Mouse (Mus musculus): ENCODE data around the gene Zeb2.

Gene Zeb2

DNA sequence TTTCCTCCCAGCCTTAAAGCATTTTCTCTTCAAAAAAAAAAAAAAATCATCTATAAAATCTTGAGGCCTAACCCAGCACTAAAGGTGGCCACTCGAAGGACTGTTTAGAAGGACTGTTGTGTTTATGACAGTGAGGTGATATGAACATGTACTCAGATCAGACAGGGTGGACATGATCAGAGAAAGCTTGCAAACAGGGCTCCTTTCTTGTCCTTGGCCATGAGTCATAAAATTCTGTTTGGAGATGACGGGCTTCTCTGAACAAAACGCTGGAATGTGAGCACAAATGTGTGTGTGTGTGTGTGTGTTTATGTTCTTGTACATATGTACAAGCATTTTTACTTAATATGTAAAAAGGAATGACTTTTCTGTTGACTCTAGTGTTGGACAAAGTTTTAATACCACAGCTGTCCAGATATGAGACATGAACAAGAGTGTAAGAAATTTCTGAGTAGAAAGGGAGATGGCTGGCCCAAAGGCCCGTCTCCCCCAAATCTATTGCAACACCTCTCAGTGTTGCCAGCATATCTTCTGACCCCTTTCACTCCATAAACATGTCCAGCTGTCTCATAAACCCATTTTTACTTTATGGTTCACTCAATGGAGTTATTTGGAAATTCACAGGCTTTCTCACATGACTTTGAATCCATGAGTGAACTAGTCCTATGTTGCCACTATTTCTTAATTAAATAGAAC lies 13.4 kb upstream of the Zeb2 start:
- Histone ChIP-seq H3K27me3 (ENCODE audit: insufficient read depth, low read length) (no peaks in the 10 kb centered on the region), H3K9me3 (ENCODE audit: low read length) (no peaks in the 10 kb centered on the region), H3K36me3 (ENCODE audit: insufficient read depth, low read length) (no peaks in the 10 kb centered on the region), H3K4me3 (replicated peaks; ENCODE audit: low read length) (no peak overlapping the region), H3K4me1 (replicated peaks; ENCODE audit: low read depth, low read length) (no peaks in the 10 kb centered on the region)
- TF ChIP-seq NANOG (IDR thresholded peaks at IDR 0.05; ENCODE audit: borderline replicate concordance, low read length) (no peak), POU5F1 (IDR thresholded peaks at IDR 0.05; ENCODE audit: borderline replicate concordance, low read length) (no peak), CTCF (conservative IDR thresholded peaks at IDR 0.05; ENCODE audit: low read length) (no peak)

DNA sequence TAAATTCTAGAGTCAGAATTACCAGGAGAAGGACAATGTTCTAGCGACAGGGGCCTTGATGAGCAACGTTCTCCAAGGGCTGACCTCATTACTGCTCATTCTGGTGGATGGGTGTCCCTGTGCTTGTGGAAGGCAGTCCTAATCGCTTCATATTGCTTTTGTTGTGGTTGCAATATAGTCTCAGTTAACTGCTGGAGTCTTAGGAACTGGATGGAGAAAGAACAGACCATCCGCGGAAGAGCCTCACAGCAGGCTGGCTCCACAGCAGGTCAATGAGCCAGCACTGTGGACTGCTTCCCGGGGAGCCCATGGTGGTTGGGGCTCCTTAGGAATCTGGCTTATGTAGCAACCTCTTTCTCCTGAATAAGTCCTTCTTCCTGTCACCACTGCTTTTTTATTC lies 12.4 kb upstream of the Zeb2 start:
- no peaks in the 10 kb centered on the region for H3K36me3 ChIP-seq (ENCODE audit: insufficient read depth, low read length)
- H3K4me3 ChIP-seq (replicated peaks; ENCODE audit: low read length), result no peak overlapping the region
- H3K27me3 ChIP-seq (ENCODE audit: insufficient read depth, low read length), result 0 out of 2 replicates have a peak, but pooled peaks cover under 1% of the 10 kb centered on the region
- H3K4me1 ChIP-seq (replicated peaks; ENCODE audit: low read depth, low read length), result no peaks in the 10 kb centered on the region
- no peaks in the 10 kb centered on the region for H3K9me3 ChIP-seq (ENCODE audit: low read length)
- TF ChIP-seq NANOG (IDR thresholded peaks at IDR 0.05; ENCODE audit: borderline replicate concordance, low read length) (no peak), POU5F1 (IDR thresholded peaks at IDR 0.05; ENCODE audit: borderline replicate concordance, low read length) (no peak), CTCF (conservative IDR thresholded peaks at IDR 0.05; ENCODE audit: low read length) (no peak)

DNA sequence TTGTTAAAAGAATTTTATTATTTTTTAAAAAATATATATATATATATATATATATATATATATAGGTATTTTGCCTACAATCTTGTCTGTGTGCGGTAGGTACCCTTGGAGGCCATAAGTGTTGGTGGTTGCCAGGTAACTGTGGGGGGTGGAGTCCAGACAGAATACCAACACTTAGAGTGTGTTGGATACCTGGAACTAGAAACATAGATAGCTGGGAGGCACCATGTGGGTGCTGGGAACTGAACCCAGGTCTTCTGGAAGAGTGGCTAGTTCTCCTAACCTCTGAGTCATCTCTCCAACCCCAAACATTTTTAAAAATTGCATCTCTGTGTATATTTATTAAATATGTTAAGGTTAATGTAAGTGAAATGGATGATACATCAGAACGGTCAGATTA lies 11.5 kb upstream of the Zeb2 start:
- no peak overlapping the region for H3K4me3 ChIP-seq (replicated peaks; ENCODE audit: low read length)
- H3K36me3 ChIP-seq (ENCODE audit: insufficient read depth, low read length), result no peaks in the 10 kb centered on the region
- H3K9me3 ChIP-seq (ENCODE audit: low read length), result no peaks in the 10 kb centered on the region
- peaks cover 4% of the 10 kb centered on the region; the same call in 1 of the 2 replicates for H3K27me3 ChIP-seq (ENCODE audit: insufficient read depth, low read length)
- no peaks in the 10 kb centered on the region for H3K4me1 ChIP-seq (replicated peaks; ENCODE audit: low read depth, low read length)
- TF ChIP-seq NANOG (IDR thresholded peaks at IDR 0.05; ENCODE audit: borderline replicate concordance, low read length), result no peak
- no peak for TF ChIP-seq CTCF (conservative IDR thresholded peaks at IDR 0.05; ENCODE audit: low read length)
- TF ChIP-seq POU5F1 (IDR thresholded peaks at IDR 0.05; ENCODE audit: borderline replicate concordance, low read length), result no peak

DNA sequence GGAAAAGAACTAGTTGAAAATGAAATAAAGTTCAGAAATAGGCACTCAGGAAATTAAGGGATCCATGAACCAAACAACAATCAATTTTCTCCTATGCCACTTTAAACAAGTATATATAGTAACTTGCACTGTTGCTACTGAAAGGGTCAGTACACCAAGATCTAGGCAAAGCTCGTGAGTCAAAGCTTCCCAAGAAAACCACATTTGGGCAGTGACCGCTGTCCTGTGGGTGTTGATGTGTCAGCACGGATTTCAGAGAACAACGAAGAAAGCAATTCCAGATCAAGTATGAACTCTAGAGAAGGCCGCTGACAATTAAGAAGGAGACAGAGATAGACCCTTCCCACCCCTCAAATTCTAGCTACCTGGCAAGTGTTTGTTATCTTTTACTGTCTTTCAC lies 9.2 kb upstream of the Zeb2 start:
- Histone ChIP-seq H3K4me1 (replicated peaks; ENCODE audit: low read depth, low read length) (no peaks in the 10 kb centered on the region), H3K36me3 (ENCODE audit: insufficient read depth, low read length) (no peaks in the 10 kb centered on the region), H3K4me3 (replicated peaks; ENCODE audit: low read length) (no peak overlapping the region), H3K27me3 (ENCODE audit: insufficient read depth, low read length) (peaks cover 4% of the 10 kb centered on the region; the same call in 1 of the 2 replicates), H3K9me3 (ENCODE audit: low read length) (no peaks in the 10 kb centered on the region)
- TF ChIP-seq POU5F1 (IDR thresholded peaks at IDR 0.05; ENCODE audit: borderline replicate concordance, low read length) (no peak), NANOG (IDR thresholded peaks at IDR 0.05; ENCODE audit: borderline replicate concordance, low read length) (no peak), CTCF (conservative IDR thresholded peaks at IDR 0.05; ENCODE audit: low read length) (no peak)

DNA sequence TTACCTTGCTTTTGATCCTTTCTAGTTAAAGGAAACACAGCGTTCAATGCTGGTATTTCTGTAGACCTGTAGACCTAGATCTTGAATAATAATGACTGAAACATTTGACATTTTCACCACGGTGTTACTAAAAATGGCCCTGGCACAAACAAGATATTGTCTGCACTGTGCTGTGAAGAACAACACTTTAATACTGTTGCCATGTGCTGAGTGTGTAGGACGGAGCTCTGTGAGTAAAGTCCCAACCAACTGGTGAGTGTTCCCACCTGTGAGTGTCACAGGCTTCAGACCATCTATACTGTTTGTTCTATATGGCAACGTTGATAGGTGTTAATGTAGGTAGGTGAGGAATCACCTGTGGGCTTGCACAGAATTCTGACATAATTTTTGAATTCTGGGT lies 8.0 kb upstream of the Zeb2 start:
- TF ChIP-seq CTCF (conservative IDR thresholded peaks at IDR 0.05; ENCODE audit: low read length) (no peak), NANOG (IDR thresholded peaks at IDR 0.05; ENCODE audit: borderline replicate concordance, low read length) (no peak), POU5F1 (IDR thresholded peaks at IDR 0.05; ENCODE audit: borderline replicate concordance, low read length) (no peak)

DNA sequence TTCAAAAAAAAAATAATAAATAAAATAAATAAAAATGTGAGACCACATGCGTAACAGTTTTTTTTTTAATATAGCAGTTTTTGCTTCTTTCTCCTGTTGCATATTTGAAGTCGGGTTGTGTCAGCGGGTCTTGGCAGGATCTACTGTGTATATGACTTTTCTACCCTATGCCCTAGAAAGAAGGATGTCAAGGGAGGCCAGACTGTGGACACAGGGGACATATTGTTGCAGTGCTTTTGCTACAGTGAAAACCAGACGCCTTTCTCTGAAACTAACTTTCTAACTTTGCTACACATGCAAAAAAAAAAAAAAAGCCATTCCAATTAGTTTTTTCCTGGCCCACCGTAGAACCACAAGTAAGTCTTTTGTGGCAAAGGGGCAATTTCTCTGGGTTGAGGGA lies 6.3 kb upstream of the Zeb2 start:
- Histone ChIP-seq H3K9me3 (ENCODE audit: low read length) (no peaks in the 10 kb centered on the region), H3K27me3 (ENCODE audit: insufficient read depth, low read length) (peaks cover 4% of the 10 kb centered on the region; the same call in 1 of the 2 replicates), H3K36me3 (ENCODE audit: insufficient read depth, low read length) (no peaks in the 10 kb centered on the region), H3K4me1 (replicated peaks; ENCODE audit: low read depth, low read length) (no peaks in the 10 kb centered on the region), H3K4me3 (replicated peaks; ENCODE audit: low read length) (no peak overlapping the region)
- TF ChIP-seq POU5F1 (IDR thresholded peaks at IDR 0.05; ENCODE audit: borderline replicate concordance, low read length), result no peak

More for the DNA sequence above, 8.0 kb upstream of the Zeb2 start:
- H3K4me1 ChIP-seq (replicated peaks; ENCODE audit: low read depth, low read length), result no peaks in the 10 kb centered on the region
- H3K27me3 ChIP-seq (ENCODE audit: insufficient read depth, low read length), result peaks cover 4% of the 10 kb centered on the region; the same call in 1 of the 2 replicates
- no peaks in the 10 kb centered on the region for H3K36me3 ChIP-seq (ENCODE audit: insufficient read depth, low read length)
- no peaks in the 10 kb centered on the region for H3K9me3 ChIP-seq (ENCODE audit: low read length)
- H3K4me3 ChIP-seq (replicated peaks; ENCODE audit: low read length), result no peak overlapping the region

DNA sequence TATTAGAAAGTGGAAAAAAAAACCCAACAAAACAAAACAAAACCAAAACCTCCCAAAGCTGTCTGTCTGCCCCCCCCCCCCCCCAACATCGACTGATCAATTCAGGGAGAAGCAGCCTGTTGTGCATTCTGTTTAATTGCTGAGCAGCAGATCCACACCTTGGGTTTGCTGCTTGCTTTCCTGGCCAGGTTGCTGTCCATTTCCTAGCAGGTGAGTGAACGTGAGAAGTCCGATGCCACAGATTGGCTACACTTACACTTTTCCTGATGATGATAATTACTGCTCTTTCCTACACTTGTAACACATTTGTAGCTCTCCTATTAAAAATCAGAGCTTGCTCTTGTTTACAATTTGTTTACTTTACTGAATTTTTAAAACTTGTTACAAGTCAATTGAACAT lies 926 bp upstream of the Zeb2 start:
- H3K4me1 ChIP-seq (replicated peaks; ENCODE audit: low read depth, low read length), result peaks cover 26% of the 10 kb centered on the region
- no peak for TF ChIP-seq NANOG (IDR thresholded peaks at IDR 0.05; ENCODE audit: borderline replicate concordance, low read length)
- TF ChIP-seq CTCF (conservative IDR thresholded peaks at IDR 0.05; ENCODE audit: low read length), result no peak
- no peak for TF ChIP-seq POU5F1 (IDR thresholded peaks at IDR 0.05; ENCODE audit: borderline replicate concordance, low read length)
- no peaks in the 10 kb centered on the region for H3K36me3 ChIP-seq (ENCODE audit: insufficient read depth, low read length)
- no peaks in the 10 kb centered on the region for H3K9me3 ChIP-seq (ENCODE audit: low read length)
- H3K4me3 ChIP-seq (replicated peaks; ENCODE audit: low read length), result no peak overlapping the region
- peaks cover 31% of the 10 kb centered on the region for H3K27me3 ChIP-seq (ENCODE audit: insufficient read depth, low read length)

DNA sequence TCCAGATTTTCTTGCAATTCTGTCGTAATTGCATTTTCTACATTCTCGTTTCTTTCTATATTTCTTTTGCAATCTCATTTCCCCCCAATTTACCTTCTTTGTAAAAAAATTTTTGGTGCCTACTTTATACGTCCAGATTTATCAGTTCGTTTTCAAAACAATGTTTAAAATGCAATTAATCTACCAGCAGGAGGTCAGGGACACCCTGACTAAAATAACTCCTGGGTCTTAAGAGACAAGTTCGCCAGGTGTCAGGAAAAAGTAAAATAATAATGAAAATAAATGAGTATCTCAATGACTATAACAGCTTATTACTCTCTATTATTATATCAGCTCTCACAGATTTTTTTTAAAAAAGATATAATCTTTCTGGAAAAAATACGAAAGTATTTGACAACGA lies 397 bp upstream of the Zeb2 start:
- Histone ChIP-seq H3K9me3 (ENCODE audit: low read length) (no peaks in the 10 kb centered on the region), H3K4me3 (replicated peaks; ENCODE audit: low read length) (peak overlapping the region; percentile 74), H3K4me1 (replicated peaks; ENCODE audit: low read depth, low read length) (peaks cover 30% of the 10 kb centered on the region), H3K27me3 (ENCODE audit: insufficient read depth, low read length) (peaks cover 35% of the 10 kb centered on the region), H3K36me3 (ENCODE audit: insufficient read depth, low read length) (no peaks in the 10 kb centered on the region)
- TF ChIP-seq CTCF (conservative IDR thresholded peaks at IDR 0.05; ENCODE audit: low read length) (no peak), POU5F1 (IDR thresholded peaks at IDR 0.05; ENCODE audit: borderline replicate concordance, low read length) (no peak), NANOG (IDR thresholded peaks at IDR 0.05; ENCODE audit: borderline replicate concordance, low read length) (no peak)

DNA sequence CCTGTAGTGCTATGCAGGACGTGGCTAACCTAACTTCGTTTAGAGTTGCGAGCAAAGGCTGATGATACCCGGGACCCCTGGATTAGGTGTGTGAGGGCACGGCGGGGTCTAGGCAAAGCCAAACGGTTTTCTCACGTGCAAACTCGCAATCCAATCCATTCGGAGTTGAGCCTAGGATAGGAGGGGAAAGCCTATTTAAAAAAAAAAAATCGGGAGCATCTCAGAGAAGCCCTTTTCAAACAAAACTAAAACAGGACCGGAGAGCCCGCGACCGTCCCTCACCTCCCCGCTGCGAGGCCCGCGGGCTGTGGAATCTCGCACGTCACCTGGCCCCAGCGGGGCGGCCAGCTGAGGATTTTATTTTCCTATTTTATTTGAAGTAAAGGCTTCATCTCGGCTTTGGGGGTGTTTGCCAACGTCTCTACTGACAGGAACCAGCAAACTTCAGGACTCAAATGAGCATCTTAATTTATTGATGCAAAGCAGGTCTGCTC lies 617 bp downstream of the Zeb2 start:
- TF ChIP-seq POU5F1 (IDR thresholded peaks at IDR 0.05; ENCODE audit: borderline replicate concordance, low read length) (no peak), NANOG (IDR thresholded peaks at IDR 0.05; ENCODE audit: borderline replicate concordance, low read length) (no peak), CTCF (conservative IDR thresholded peaks at IDR 0.05; ENCODE audit: low read length) (no peak)
- Histone ChIP-seq H3K4me3 (replicated peaks; ENCODE audit: low read length) (peak overlapping the region; percentile 72), H3K4me1 (replicated peaks; ENCODE audit: low read depth, low read length) (peaks cover 32% of the 10 kb centered on the region), H3K9me3 (ENCODE audit: low read length) (no peaks in the 10 kb centered on the region), H3K27me3 (ENCODE audit: insufficient read depth, low read length) (peaks cover 44% of the 10 kb centered on the region), H3K36me3 (ENCODE audit: insufficient read depth, low read length) (no peaks in the 10 kb centered on the region)

Measured in E14TG2a.4 (cell line).